9 mouse cellular contexts compared by ENCODE assay signal in genomic region chr19:24871037-24871635, GRCm38 (mm10). TPM values are rescaled to one million over a fixed set of nuclear protein-coding genes. Genes with fewer than 3 reads are reported as not detected.
DNase-seq lines count a peak whose midpoint lies in the region; ATAC-seq and TF ChIP-seq lines count a peak whose summit lies in the region.
"Had no signal": no experiment of that assay in that cellular context is flagged by ENCODE, and none has a peak within 500 bp of the region (broad histone marks: within the 10 kb centered on the region; RNA-seq: fewer than 3 reads in every experiment).

No protein-coding gene starts in this region.

- dilution Hi-C loops in CH12.LX (cut with MboI; ENCODE audit: extremely low pct_ligation_motif_present, extremely low pct_unique_long_range_greater_than_20kb, low sequenced_read_pairs) = no loop called here

- DNase-seq in CH12.LX (ENCODE audit: extremely low read depth) = peak; percentile 75
- peak; percentile 90 for DNase-seq in brain, embryonic 14.5 days (ENCODE audit: low read depth)
- peak; percentile 42 to 83 for DNase-seq in layer of hippocampus, adult 8-10 months (ENCODE audit: low spot score in 2 of 2)
- peak; percentile 95 for DNase-seq in retina, embryonic 14.5 days (ENCODE audit: low spot score)
- DNase-seq in urinary bladder, adult 2 months (ENCODE audit: low spot score) = peak; percentile 26

- no peak for TF ChIP-seq POLR2A in CH12.LX (IDR thresholded peaks at IDR 0.05; ENCODE audit: low read depth, low read length)
- TF ChIP-seq POLR2A in brain, embryonic 14.5 days (IDR thresholded peaks at IDR 0.05; ENCODE audit: borderline replicate concordance, extremely low read depth, insufficient read depth, insufficient read length, poor library complexity, severe bottlenecking) = no peak

- H3K79me2 ChIP-seq in CH12.LX (replicated peaks; ENCODE audit: control insufficient read depth, extremely low read depth, insufficient read depth, poor library complexity, severe bottlenecking) = no peaks in the 10 kb centered on the region

- H3K27ac ChIP-seq in CH12.LX (ENCODE audit: insufficient read depth, low read depth) = no peak overlapping the region
- no peak overlapping the region for H3K27ac ChIP-seq in forebrain, embryonic 13.5 days
- H3K27ac ChIP-seq in lung, embryonic 15.5 days = no peak overlapping the region

- 19% methylated on average over 18 of the region's 18 CpGs for WGBS in forebrain, embryonic 13.5 days
- WGBS in lung, embryonic 15.5 days = 10% methylated on average over 18 of the region's 18 CpGs

- peak; percentile 89 to 94 for TF ChIP-seq CTCF in CH12.LX (conservative IDR thresholded peaks at IDR 0.05 in 1 of 2, IDR thresholded peaks at IDR 0.05 in 1 of 2; ENCODE audit: low read depth in 2 of 2, low read length in 2 of 2)
- peak; percentile 98 for TF ChIP-seq CTCF in brain, embryonic 14.5 days (IDR thresholded peaks at IDR 0.05; ENCODE audit: borderline replicate concordance, extremely low read depth, insufficient read depth, insufficient read length)

- peak overlapping the region; percentile 76; the same call in 1 of the 2 replicates for H3K4me2 ChIP-seq in CH12.LX (ENCODE audit: insufficient read depth, low read depth, poor library complexity, severe bottlenecking)
- H3K4me2 ChIP-seq in forebrain, embryonic 13.5 days = peak overlapping the region; percentile 60
- peak overlapping the region; percentile 58 for H3K4me2 ChIP-seq in lung, embryonic 15.5 days

- TF ChIP-seq EP300 in CH12.LX (IDR thresholded peaks at IDR 0.05; ENCODE audit: low read length) = no peak

- in situ Hi-C loops in CH12.LX (cut with MboI; ENCODE audit: low pct_ligation_motif_present, low pct_unique_long_range_greater_than_20kb, low sequenced_read_pairs) = loop anchor here (5.0 to 25.0 kb wide), 3 partner anchors 164 to 584 kb away; partner anchors contain the start of gene Fxn

- H3K4me3 ChIP-seq in CH12.LX (replicated peaks in 1 of 3; ENCODE audit: low read depth in 2 of 3, low read length in 2 of 3, poor library complexity in 1 of 3) = no peak overlapping the region
- peak overlapping the region; percentile 36 for H3K4me3 ChIP-seq in forebrain, embryonic 13.5 days
- H3K4me3 ChIP-seq in lung, embryonic 15.5 days = peak overlapping the region; percentile 33

- H3K9me3 ChIP-seq in CH12.LX (replicated peaks; ENCODE audit: low read length) = peaks cover 5% of the 10 kb centered on the region
- no peaks in the 10 kb centered on the region for H3K9me3 ChIP-seq in forebrain, embryonic 13.5 days (replicated peaks)
- no peaks in the 10 kb centered on the region for H3K9me3 ChIP-seq in lung, embryonic 15.5 days

- no peaks in the 10 kb centered on the region for H3K36me3 ChIP-seq in CH12.LX (replicated peaks in 1 of 2; ENCODE audit: control insufficient read depth in 1 of 2, insufficient read depth in 1 of 2, low read length in 1 of 2)
- H3K36me3 ChIP-seq in forebrain, embryonic 13.5 days (ENCODE audit: poor library complexity, severe bottlenecking) = no peaks in the 10 kb centered on the region
- no peaks in the 10 kb centered on the region for H3K36me3 ChIP-seq in lung, embryonic 15.5 days

- no peaks in the 10 kb centered on the region for H3K4me1 ChIP-seq in CH12.LX (ENCODE audit: control insufficient read depth in 1 of 2, insufficient read depth in 2 of 2)
- 0 out of 2 replicates have a peak, but pooled peaks cover 3% of the 10 kb centered on the region for H3K4me1 ChIP-seq in forebrain, embryonic 13.5 days
- H3K4me1 ChIP-seq in lung, embryonic 15.5 days = peaks cover 2% of the 10 kb centered on the region; the same call in 1 of the 2 replicates

- peak; percentile 84 for ATAC-seq in forebrain, embryonic 13.5 days
- ATAC-seq in hematopoietic stem cell, adult 5-6 weeks (replicated peaks in 1 of 2; ENCODE audit: insufficient read depth in 1 of 2, low FRiP score in 2 of 2, low TSS enrichment in 1 of 2, low read depth in 1 of 2, poor library complexity in 2 of 2, severe bottlenecking in 2 of 2) = peak; percentile 77 to 78
- 0 out of 2 replicates have a peak, but pooled peaks have one; percentile 52 for ATAC-seq in lung, embryonic 15.5 days (ENCODE audit: borderline replicate concordance, extremely low read depth, low FRiP score, low TSS enrichment)

- peaks cover 3% of the 10 kb centered on the region for H3K27me3 ChIP-seq in CH12.LX (replicated peaks)
- peaks cover 7% of the 10 kb centered on the region; the same call in 1 of the 2 replicates for H3K27me3 ChIP-seq in forebrain, embryonic 13.5 days
- H3K27me3 ChIP-seq in lung, embryonic 15.5 days = 0 out of 2 replicates have a peak, but pooled peaks cover 8% of the 10 kb centered on the region

- H3K9ac ChIP-seq in CH12.LX (ENCODE audit: insufficient read depth, low read depth) = no peak overlapping the region
- peak overlapping the region; percentile 54 for H3K9ac ChIP-seq in forebrain, embryonic 13.5 days
- H3K9ac ChIP-seq in lung, embryonic 15.5 days = no peak overlapping the region

- TF ChIP-seq RAD21 in CH12.LX (IDR thresholded peaks at IDR 0.05; ENCODE audit: low read depth, low read length) = peak; percentile 96

TF ChIP-seq in CH12.LX, 34 proteins besides CTCF, POLR2A, EP300 and RAD21:
- TF ChIP-seq MEF2A (IDR thresholded peaks at IDR 0.05; ENCODE audit: borderline replicate concordance, low read depth, low read length) (no peak), SMC3 (IDR thresholded peaks at IDR 0.05; ENCODE audit: low read depth, low read length) (peak; percentile 78), E2F4 (IDR thresholded peaks at IDR 0.05; ENCODE audit: insufficient replicate concordance, low read depth, low read length) (no peak), USF1 (IDR thresholded peaks at IDR 0.05; ENCODE audit: low read depth, low read length) (no peak), PAX5 (IDR thresholded peaks at IDR 0.05; ENCODE audit: low read length) (no peak), ZC3H11A (IDR thresholded peaks at IDR 0.05; ENCODE audit: low read depth, low read length) (peak; percentile 51; the same call in 1 of the 2 replicates)

RNA-seq across cellular contexts. Expression of gene Gm10053, which starts 4.3 kb away (rescaled TPM):
- 154 and 205 TPM in 2 replicates for total RNA-seq in CH12.LX (2012; rRNA removed)
- 315 and 357 TPM in 2 replicates for total RNA-seq in CH12.LX (2014; rRNA removed)
- polyA plus RNA-seq in CH12.LX (2012; ENCODE audit: insufficient read length, low read depth) = 230 and 314 TPM in 2 replicates
- 33.8 and 40.5 TPM in 2 replicates for polyA plus RNA-seq in brain, embryonic 14.5 days (2012; rRNA removed)
- polyA plus RNA-seq in forebrain, embryonic 13.5 days (2015; fragmentation: Nextera tagmentation; extraction: Ambion mirVana) = 222 and 238 TPM in 2 replicates
- total RNA-seq in hematopoietic stem cell, adult 5-6 weeks (2017) = 71.2 and 73.0 TPM in 2 replicates
- total RNA-seq in layer of hippocampus, adult 8-10 months (2022) = 100 to 1,000 TPM; 158 to 199 (median 174) TPM
- 210 and 217 TPM in 2 replicates for polyA plus RNA-seq in lung, embryonic 15.5 days (2015; fragmentation: Nextera tagmentation; extraction: Ambion mirVana)
- polyA plus RNA-seq in urinary bladder, adult 2 months (2012; rRNA removed) = 60.7 and 63.3 TPM in 2 replicates

RNA-seq across cellular contexts. Expression of gene Pgm5, which starts 9.5 kb away (rescaled TPM):
- not detected in 2 replicates for total RNA-seq in CH12.LX (2012; rRNA removed)
- total RNA-seq in CH12.LX (2014; rRNA removed) = not detected in 2 replicates
- polyA plus RNA-seq in CH12.LX (2012; ENCODE audit: insufficient read length, low read depth) = not detected in 2 replicates
- polyA plus RNA-seq in brain, embryonic 14.5 days (2012; rRNA removed) = 3.4 and 6.7 TPM in 2 replicates
- 0.19 and 0.35 TPM in 2 replicates for polyA plus RNA-seq in forebrain, embryonic 13.5 days (2015; fragmentation: Nextera tagmentation; extraction: Ambion mirVana)
- total RNA-seq in hematopoietic stem cell, adult 5-6 weeks (2017) = 0.13 TPM in 1 of 2 replicates, not detected in the other
- total RNA-seq in layer of hippocampus, adult 8-10 months (2022) = 1 to 10 TPM; 4.2 to 6.2 (median 5.7) TPM
- 3.0 and 3.1 TPM in 2 replicates for polyA plus RNA-seq in lung, embryonic 15.5 days (2015; fragmentation: Nextera tagmentation; extraction: Ambion mirVana)
- polyA plus RNA-seq in urinary bladder, adult 2 months (2012; rRNA removed) = 279 and 421 TPM in 2 replicates

RNA-seq across cellular contexts. Expression of gene Foxd4, which starts 29.9 kb away (rescaled TPM):
- total RNA-seq in CH12.LX (2012; rRNA removed) = not detected in 2 replicates
- not detected in 2 replicates for total RNA-seq in CH12.LX (2014; rRNA removed)
- polyA plus RNA-seq in CH12.LX (2012; ENCODE audit: insufficient read length, low read depth) = not detected in 2 replicates
- polyA plus RNA-seq in brain, embryonic 14.5 days (2012; rRNA removed) = 0.13 and 0.41 TPM in 2 replicates
- polyA plus RNA-seq in forebrain, embryonic 13.5 days (2015; fragmentation: Nextera tagmentation; extraction: Ambion mirVana) = not detected in 2 replicates
- not detected in 2 replicates for total RNA-seq in hematopoietic stem cell, adult 5-6 weeks (2017)
- total RNA-seq in layer of hippocampus, adult 8-10 months (2022) = not detected
- polyA plus RNA-seq in lung, embryonic 15.5 days (2015; fragmentation: Nextera tagmentation; extraction: Ambion mirVana) = not detected in 2 replicates
- polyA plus RNA-seq in urinary bladder, adult 2 months (2012; rRNA removed) = not detected in 2 replicates
- polyA plus RNA-seq: gonadal fat pad, adult 2 months had no signal

Comparison
In these comparisons a context has a peak if more than half of its experiments do, and no peak if none do; other contexts are left out.
1. DNase-seq: peak in every context shown above with its lines; median percentile 95 in retina, embryonic 14.5 days; 90 in brain, embryonic 14.5 days; 75 in CH12.LX; 62 in layer of hippocampus, adult 8-10 months; 26 in urinary bladder, adult 2 months.
2. H3K4me3 ChIP-seq: peak in forebrain, embryonic 13.5 days (single experiment) and lung, embryonic 15.5 days (single experiment); none in CH12.LX (0 of 3).
3. RNA of gene Pgm5, which starts 9.5 kb away (polyA plus RNA-seq): 279 to 421 TPM in urinary bladder, adult 2 months; 3.4 to 6.7 TPM in brain, embryonic 14.5 days, 3.0 to 3.1 TPM in lung, embryonic 15.5 days, 0.19 to 0.35 TPM in forebrain, embryonic 13.5 days and not detected in CH12.LX; every median in the first group is over 10 times any median in the second.
4. Peak in every context shown above with its lines, with median percentiles within 50 percentile points of each other: H3K4me2 ChIP-seq and ATAC-seq.